Comparison of ENCODE assay signal across 10 mouse cellular contexts in genomic region chr6:101997629-101998028, GRCm38 (mm10).
DNase-seq lines count a peak whose midpoint lies in the region; ATAC-seq lines count a peak whose summit lies in the region.
"Had no signal": no experiment of that assay in that cellular context is flagged by ENCODE, and none has a peak within 500 bp of the region (broad histone marks: within the 10 kb centered on the region; RNA-seq: fewer than 3 reads in every experiment).

No protein-coding gene starts in this region.

- H3K9ac ChIP-seq in hindbrain, embryonic 12.5 days, result no peak overlapping the region
- no peak overlapping the region for H3K9ac ChIP-seq in hindbrain, embryonic 16.5 days (ENCODE audit: low read depth, low read length)
- H3K9ac ChIP-seq in heart, embryonic 12.5 days, result no peak overlapping the region
- H3K9ac ChIP-seq: liver, embryonic 14.5 days had no signal

- H3K9me3 ChIP-seq in hindbrain, embryonic 12.5 days (replicated peaks), result no peaks in the 10 kb centered on the region
- no peaks in the 10 kb centered on the region for H3K9me3 ChIP-seq in hindbrain, embryonic 16.5 days (ENCODE audit: control insufficient read depth, low read length)
- no peaks in the 10 kb centered on the region for H3K9me3 ChIP-seq in heart, embryonic 12.5 days (replicated peaks)

- no peaks in the 10 kb centered on the region for H3K27me3 ChIP-seq in hindbrain, embryonic 12.5 days
- H3K27me3 ChIP-seq in hindbrain, embryonic 16.5 days (replicated peaks; ENCODE audit: control insufficient read depth, insufficient read depth, low read length), result no peaks in the 10 kb centered on the region
- no peaks in the 10 kb centered on the region for H3K27me3 ChIP-seq in heart, embryonic 12.5 days (replicated peaks)

- ATAC-seq in hindbrain, embryonic 12.5 days (ENCODE audit: low FRiP score), result 0 out of 2 replicates have a peak, but pooled peaks have one; percentile 54
- no peak for ATAC-seq in hindbrain, embryonic 16.5 days
- peak; percentile 69 for ATAC-seq in heart, embryonic 12.5 days (ENCODE audit: insufficient number of reproducible peaks, low FRiP score)

- H3K4me2 ChIP-seq in hindbrain, embryonic 12.5 days (replicated peaks), result no peak overlapping the region
- no peak overlapping the region for H3K4me2 ChIP-seq in hindbrain, embryonic 16.5 days (ENCODE audit: low read length)
- no peak overlapping the region for H3K4me2 ChIP-seq in heart, embryonic 12.5 days

- no peak overlapping the region for H3K4me3 ChIP-seq in hindbrain, embryonic 12.5 days
- H3K4me3 ChIP-seq in hindbrain, embryonic 16.5 days (ENCODE audit: low read length), result no peak overlapping the region
- no peak overlapping the region for H3K4me3 ChIP-seq in heart, embryonic 12.5 days

- H3K4me1 ChIP-seq in hindbrain, embryonic 12.5 days, result no peaks in the 10 kb centered on the region
- no peaks in the 10 kb centered on the region; the same call in 1 of the 2 replicates for H3K4me1 ChIP-seq in hindbrain, embryonic 16.5 days (ENCODE audit: control insufficient read depth, insufficient read depth, low read depth, low read length)
- no peaks in the 10 kb centered on the region for H3K4me1 ChIP-seq in heart, embryonic 12.5 days (replicated peaks)

- 53% methylated on average over 5 of the region's 5 CpGs for WGBS in hindbrain, embryonic 12.5 days
- 35% methylated on average over 5 of the region's 5 CpGs for WGBS in hindbrain, embryonic 16.5 days
- WGBS in heart, embryonic 12.5 days, result 38% methylated on average over 5 of the region's 5 CpGs

- no peak overlapping the region for H3K27ac ChIP-seq in hindbrain, embryonic 12.5 days
- H3K27ac ChIP-seq in hindbrain, embryonic 16.5 days (ENCODE audit: low read depth, low read length), result no peak overlapping the region
- no peak overlapping the region; the same call in 1 of the 2 replicates for H3K27ac ChIP-seq in heart, embryonic 12.5 days (ENCODE audit: poor library complexity, severe bottlenecking)
- H3K27ac ChIP-seq: liver, embryonic 14.5 days had no signal

- peak; percentile 27 to 43 for DNase-seq in right cerebral cortex, postnatal 10 days (ENCODE audit: low spot score in 2 of 2)
- no peak for DNase-seq in right cerebral cortex, postnatal 14 days
- DNase-seq in telencephalon, adult 2 months (ENCODE audit: low read depth, low spot score), result peak; percentile 15
- DNase-seq in lung, postnatal 36 days, result no peak
- DNase-seq in urinary bladder, postnatal 10 days (ENCODE audit: low spot score), result no peak
- DNase-seq: kidney, postnatal 14 days had no signal

- H3K36me3 ChIP-seq in hindbrain, embryonic 12.5 days, result no peaks in the 10 kb centered on the region
- H3K36me3 ChIP-seq in hindbrain, embryonic 16.5 days (ENCODE audit: control insufficient read depth, insufficient read depth, low read length), result no peaks in the 10 kb centered on the region
- no peaks in the 10 kb centered on the region for H3K36me3 ChIP-seq in heart, embryonic 12.5 days

Comparison
In these comparisons a context has a peak if more than half of its experiments do, and no peak if none do; other contexts are left out.
1. DNase-seq: peak in right cerebral cortex, postnatal 10 days (2 of 2) and telencephalon, adult 2 months (single experiment); none in right cerebral cortex, postnatal 14 days (single experiment), lung, postnatal 36 days (single experiment) and urinary bladder, postnatal 10 days (single experiment).